Mouse (Mus musculus): ENCODE measurements around the gene Tuba3b.

Gene Tuba3b

DNA sequence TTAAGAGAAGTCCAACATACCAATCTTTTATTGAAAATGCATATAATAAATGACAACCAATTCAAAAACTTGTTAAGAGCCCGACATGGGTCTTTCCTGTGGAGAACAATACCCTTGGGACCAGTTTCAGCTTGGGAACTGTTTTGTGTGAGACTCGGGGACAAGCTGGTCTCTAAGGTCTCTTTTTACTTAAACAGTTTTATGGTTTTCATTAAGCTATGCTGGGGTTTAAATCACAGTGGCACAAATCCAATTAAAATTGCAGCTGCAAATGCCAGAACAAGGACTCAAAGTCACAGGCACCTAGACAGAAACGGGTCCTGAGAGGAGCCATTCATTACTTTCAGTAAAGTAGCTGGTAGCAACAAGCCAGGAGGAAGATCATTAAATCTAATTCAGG is 10.4 kb upstream of the Tuba3b start:
- in situ Hi-C loops (cut with MboI; ENCODE audit: unreplicated experiment in 2 of 2), result no loop called here

DNA sequence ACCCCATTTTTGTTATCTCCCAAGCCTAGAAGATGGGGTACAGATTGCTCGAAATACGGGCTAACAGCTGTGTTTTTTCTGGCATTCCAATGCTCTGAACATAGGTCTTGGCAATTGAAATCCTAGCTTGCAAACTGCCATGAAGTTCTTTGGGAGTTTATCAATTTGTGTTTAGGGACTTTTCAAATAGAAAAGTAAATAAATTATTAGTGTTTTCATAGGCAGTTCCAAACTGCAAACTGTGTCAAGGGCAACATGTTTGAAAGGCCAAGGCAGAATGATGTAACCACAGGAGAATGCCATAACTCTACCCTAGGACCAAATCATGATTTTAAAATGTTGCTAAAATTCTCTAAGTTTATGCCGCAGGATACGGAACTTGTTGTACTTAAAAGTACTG is 7.8 kb upstream of the Tuba3b start:
- in situ Hi-C loops (cut with MboI; ENCODE audit: unreplicated experiment in 2 of 2), result no loop called here

DNA sequence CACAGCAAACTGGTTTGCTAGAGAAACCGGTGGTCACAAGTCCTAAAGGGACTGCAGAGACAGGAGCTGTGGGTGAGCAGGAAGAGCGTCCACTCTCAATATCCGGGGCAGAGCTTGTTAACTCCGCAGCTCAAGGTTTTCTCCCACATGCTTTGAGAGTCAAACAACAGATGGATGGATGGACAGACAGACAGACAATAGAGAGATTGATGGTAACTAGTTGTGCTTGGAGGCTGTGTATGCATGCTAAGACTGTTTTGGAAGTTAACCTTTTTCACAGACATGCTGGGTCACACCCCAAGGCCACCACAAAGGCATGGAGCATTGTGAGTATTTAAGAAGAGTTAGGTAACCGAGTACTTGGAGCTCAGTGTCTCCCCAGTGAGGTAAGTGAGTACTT is 6.9 kb upstream of the Tuba3b start:
- in situ Hi-C loops (cut with MboI; ENCODE audit: unreplicated experiment in 2 of 2), result no loop called here

DNA sequence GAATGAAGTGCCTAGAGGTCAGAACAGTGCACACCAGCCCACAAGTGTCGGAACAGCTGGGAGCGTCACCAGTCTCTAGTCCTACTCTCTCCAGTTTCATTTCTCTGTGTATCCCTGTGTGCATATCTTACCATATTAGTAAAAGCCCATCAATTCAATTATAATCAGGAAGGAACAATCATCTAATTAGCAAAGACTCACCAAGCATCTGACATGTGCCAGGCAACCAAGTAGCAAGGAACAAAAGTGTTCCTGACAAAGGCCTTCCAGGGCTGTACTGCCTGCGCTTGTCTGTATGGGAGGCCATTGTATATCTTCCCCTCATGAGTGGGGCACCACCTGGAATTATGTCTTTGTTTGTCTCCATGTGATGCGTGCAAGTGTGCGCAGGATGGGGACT is 4.7 kb upstream of the Tuba3b start:
- in situ Hi-C loops (cut with MboI; ENCODE audit: unreplicated experiment in 2 of 2), result no loop called here

DNA sequence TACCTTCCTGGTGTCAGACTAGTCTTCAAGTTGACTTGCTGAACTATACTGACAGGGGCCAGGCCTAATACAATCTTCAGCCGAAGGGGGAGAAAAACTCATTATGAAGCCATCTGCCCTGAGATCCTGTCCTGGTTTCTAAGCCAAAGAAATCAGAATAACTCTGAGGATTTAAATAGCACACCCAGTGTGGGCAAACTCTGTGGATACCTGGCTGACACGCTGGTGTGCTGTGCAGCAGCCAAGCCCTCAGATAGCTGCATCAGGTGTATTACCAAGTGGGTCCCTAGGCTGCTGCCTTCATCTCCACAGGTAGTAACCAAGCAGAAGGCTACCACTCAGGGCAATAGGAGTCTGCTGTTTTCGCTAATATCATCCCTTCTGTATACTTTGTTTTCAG is 2.9 kb upstream of the Tuba3b start:
- in situ Hi-C loops (cut with MboI; ENCODE audit: unreplicated experiment in 2 of 2), result no loop called here

DNA sequence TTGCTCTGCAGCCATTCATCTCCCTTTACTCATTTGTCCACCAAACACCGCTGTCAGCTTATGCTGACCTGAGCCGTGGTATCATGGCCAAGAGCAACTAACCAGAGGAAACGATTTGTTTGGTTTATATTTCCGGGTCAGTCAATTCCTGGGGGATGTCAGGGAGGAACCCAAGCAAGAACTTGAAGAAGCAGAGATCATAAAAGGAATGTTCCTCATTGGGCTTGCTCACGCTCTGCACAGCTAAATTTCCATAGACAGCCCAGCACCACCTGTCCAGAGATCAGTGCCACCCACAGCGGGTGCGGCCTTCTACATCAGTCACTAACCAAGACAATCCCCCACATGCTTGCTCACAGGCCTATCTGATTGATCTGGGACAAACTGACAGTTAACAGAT is 1.3 kb upstream of the Tuba3b start, which contains the start of gene Lmntd1:
Gene Lmntd1 (minus strand): TSS at position 101 of the 400 bp plus-strand sequence.
- in situ Hi-C loops (cut with MboI; ENCODE audit: unreplicated experiment in 2 of 2), result no loop called here

DNA sequence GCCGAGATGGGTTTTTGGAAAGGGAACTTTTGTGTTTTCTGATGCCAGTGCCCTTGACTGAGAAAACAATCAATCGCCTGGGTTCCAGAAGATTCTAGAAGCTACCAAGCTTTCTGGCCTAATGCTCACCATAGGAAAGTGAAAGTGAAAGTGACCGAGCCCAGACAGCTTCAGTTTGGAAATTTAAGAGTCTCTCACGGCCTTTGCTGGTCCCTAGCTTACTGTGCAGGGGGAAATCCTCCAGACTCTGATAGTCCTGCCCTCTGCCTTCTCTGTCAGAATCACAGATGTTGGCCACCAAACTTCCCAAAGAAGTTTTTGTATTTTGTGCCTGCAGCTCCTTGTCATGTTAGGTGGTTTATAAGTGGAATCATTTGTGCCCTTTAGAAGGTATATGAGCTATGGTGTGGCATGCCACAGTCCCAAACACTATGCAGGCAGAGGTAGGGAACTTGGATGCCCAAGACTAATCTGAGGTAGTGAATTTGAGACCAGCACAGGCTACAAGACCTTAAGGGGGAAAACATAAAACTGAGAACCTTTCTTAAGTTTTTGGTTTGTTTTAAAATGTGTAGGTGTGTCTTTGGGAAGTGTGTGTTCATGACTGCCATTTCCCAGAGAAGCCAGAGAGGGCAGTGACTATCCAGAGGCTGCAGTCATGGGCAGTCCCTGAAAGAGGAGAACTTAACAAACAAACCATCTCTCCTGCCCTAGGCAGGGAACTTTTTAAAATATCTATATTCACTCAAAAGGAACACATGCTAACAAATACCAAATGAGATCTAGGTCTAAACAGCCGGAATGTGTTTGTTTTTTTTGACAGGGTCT is 1.1 kb downstream of the Tuba3b start:
- in situ Hi-C loops (cut with MboI; ENCODE audit: unreplicated experiment in 2 of 2), result no loop called here

DNA sequence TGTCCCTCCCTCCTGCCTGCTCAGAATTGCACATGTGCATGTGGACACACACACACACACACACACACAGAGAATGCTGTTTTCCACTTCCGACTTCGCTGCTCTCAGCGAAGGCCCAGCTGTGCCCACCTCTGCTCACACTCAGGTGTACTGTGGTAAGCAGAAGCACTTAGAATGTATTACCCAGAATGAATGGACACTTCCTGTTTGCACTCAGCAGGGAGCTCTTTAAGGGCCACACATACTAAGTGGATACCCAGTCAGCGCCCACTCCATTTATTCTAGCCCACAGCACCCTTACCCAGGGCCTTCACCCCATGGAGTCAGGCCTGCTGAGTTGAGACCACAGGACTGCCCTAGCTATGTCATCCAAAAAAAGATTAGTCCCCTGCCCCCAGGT is 7.6 kb downstream of the Tuba3b start:
- in situ Hi-C loops (cut with MboI; ENCODE audit: unreplicated experiment in 2 of 2), result no loop called here

DNA sequence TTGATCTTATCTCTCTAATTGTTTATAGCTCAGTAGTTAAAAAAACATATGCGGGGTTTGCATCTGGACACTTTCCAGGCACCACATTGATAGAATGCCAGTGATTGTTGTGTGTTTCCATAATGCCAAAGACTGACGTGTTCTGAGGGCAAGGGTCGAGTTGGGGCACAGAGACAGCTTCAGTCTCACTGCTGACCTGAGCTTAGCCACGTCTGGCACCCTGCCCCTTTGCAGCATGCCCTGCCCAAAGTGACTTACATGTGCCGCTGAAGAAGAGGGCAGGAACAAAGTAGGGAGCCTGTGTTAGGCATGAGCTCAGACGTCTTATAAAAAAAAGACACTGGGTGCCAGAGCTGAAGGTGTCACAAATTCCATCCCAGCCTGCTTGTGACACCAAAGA is 14.7 kb downstream of the Tuba3b start:
- in situ Hi-C loops (cut with MboI; ENCODE audit: unreplicated experiment in 2 of 2), result no loop called here

DNA sequence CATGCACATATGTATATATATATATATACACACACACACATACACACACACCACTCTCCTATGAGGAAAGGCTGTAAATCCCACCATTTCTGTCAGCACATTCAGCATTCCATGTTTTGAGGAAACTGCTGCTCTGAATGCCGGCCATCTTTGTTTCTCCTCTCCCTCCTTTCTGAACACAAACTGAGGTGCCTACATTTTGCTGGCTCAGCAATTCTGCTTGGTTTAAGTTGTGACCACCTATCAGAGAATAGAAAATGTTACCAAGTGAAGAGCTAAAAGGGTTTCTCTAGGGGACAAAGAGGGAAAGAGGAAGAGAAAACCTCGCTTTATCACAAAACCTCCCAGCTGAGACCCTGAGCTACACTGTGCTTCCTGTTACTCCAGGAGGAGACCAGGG is 18.9 kb downstream of the Tuba3b start:
- in situ Hi-C loops (cut with MboI; ENCODE audit: unreplicated experiment in 2 of 2), result no loop called here

DNA sequence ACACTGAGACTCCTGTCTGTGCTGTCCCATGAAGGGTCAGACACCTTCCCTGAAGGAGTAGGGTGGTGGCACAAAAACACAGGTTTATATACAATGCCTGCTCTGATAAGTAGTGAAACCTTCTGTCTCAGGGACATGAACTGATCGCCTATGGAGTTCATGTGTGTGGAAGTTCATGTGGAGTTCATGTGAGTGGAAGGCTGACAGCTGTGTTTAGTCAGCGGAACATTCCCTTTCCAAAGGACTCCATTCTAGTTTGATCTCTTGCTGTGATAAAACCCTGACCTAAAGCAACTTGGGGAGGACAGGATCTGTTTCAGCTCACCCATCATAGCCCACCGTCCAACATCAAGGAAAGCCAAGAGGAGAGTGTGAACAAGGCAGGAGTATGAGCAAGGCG is 21.1 kb downstream of the Tuba3b start:
- in situ Hi-C loops (cut with MboI; ENCODE audit: unreplicated experiment in 2 of 2), result no loop called here

DNA sequence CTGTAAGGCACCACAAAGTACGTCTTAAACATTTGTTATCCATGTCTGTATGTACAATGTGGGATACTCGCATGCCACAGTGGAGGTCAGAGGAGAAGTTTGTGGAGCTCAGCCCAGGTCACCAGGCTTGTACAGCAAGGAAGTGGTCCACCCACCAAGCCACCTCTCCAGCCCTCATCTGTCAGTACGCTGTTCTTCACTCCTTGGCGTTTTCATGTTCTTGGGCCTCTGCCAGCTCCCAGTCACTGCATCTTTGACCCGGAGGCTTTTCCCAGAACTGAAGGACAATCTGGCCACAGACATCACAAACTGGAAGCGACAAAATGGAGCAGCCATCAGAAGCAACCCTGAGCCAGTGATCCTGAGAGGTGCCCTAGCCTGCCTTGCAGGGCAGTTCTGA is 22.7 kb downstream of the Tuba3b start:
- in situ Hi-C loops (cut with MboI; ENCODE audit: unreplicated experiment in 2 of 2), result no loop called here

DNA sequence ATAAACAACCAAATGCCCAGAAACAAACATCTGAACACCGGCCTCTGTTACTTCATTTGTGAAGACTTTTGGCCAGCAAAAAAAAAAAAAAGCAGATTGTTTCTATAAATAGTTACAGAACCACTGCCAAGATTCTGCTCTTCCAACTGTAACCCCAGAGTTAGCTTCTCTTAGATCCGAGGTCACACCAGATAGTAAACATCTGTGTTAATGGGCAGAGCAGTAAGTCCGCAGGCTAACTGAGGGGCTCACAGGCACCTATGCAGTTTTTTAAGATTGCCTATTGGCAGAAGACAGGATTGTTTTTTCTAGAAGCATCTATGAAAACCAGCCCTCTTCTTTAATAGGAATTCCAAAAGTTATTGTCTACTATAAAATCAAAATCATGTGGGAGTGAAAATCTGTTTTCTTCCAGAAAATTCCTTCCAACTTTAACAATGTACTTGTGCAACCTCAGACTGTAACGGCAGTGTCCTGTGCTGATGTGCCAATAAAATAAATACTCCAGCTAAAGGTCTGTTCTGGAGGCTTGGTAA is 25.5 kb downstream of the Tuba3b start:
- in situ Hi-C loops (cut with MboI; ENCODE audit: unreplicated experiment in 2 of 2), result no loop called here

DNA sequence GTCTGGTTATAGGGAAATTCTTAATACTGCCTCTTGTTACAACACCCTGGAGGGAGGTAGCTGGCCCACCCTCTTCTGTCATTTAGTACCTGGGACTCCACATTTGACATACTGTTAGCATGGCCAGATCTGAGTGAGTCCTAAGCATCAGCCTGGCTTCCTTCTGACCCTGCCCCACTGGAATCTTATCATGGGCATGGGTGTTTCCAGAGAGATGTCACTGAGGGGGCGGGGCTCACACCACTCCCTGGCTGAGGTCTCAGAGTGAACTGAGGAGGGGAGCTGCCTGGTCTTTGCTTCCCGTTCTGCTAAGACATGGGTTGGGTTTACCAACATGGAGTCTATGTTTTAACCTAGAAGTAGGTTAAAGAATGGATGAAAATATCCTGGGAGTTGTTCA is 36.4 kb downstream of the Tuba3b start:
- in situ Hi-C loops (cut with MboI; ENCODE audit: unreplicated experiment in 2 of 2), result no loop called here

DNA sequence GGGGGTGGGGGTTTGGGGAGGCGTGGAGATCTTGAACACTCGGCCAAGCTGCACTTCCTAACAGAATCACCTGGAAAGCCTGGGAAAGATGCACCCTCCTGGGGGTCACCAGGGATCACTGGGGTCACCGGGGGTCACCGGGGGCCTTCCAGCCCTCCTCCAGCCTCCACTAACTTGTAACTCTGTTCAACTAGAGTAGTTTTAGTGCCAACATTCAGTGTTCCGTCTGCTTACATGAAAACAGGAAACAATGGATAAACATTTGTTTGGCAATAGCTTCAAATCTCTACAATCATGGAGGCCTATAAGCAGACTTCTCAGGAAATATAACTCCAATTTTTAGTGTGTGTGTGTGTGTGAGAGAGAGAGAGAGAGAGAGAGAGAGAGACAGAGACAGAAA is 37.4 kb downstream of the Tuba3b start:
- in situ Hi-C loops (cut with MboI; ENCODE audit: unreplicated experiment in 2 of 2), result no loop called here

DNA sequence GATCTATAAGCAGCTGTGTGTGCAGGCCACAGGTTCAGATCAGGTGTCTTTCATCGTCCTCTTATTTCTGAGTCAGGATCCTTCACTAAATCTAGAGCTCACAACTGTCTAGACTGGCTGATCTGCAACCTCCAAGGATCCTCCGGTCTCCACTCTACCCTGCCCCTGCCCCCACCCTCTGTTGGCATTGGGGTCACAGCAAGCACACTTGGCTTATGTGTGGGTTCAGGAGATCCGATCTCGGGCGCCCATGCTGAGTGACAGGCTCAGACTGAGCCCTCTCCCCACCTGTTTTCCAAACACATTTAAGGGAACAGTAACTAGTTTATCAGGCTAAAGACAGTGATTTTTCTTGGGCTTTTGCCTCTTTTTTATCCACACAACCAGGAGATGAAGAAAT is 38.1 kb downstream of the Tuba3b start:
- in situ Hi-C loops (cut with MboI; ENCODE audit: unreplicated experiment in 2 of 2), result no loop called here

DNA sequence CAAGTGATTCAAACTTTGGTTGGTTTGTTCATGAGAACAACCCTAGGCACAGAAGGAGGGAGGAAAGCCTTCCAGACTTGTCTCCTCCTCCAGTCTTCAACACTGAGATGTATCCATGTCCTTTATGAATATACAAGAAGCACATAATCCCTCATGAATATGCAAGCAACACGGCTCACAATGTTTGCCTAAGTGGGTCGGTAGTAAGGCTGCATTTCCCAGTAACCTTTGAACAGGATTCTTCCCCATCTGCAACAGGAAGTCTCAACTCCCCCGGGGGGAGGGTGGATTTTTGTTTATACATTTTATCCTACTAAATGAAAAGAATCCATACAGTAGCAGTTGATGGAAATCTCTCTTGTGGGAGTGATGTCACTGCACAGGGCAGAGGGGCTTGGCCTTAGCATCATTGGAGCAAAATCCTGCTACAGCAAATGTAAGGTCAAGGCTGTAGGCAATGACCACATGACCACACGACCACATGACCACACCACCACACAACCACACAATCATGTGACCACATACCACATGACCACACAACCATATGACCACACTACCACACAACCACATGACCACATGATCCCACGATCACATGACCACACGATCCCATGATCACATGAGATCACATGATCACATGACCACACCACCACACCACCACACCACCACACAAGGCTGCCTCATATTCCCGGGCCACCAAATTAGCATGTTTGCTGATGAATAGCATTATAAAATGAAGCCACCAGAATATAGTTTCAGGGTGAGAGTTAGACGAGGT is 38.7 kb downstream of the Tuba3b start:
- in situ Hi-C loops (cut with MboI; ENCODE audit: unreplicated experiment in 2 of 2), result no loop called here

DNA sequence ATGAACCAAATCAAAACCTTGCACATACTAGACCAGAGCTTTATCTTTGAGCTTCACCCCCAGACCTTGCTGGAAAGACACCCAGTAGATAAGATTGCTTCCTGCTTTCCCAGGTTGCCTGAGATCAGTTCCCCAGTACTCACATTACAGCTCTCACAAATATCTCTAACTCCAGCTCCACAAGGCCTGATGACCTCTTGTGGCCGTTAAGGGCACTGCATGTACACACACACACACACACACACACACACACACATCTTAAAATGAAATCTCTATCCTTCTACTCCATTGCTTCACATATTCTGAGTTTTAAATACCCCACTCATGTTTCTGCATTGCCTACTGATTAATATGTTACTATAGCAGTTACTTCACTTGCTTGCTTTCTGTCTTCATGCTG is 40.1 kb downstream of the Tuba3b start:
- in situ Hi-C loops (cut with MboI; ENCODE audit: unreplicated experiment in 2 of 2), result no loop called here

DNA sequence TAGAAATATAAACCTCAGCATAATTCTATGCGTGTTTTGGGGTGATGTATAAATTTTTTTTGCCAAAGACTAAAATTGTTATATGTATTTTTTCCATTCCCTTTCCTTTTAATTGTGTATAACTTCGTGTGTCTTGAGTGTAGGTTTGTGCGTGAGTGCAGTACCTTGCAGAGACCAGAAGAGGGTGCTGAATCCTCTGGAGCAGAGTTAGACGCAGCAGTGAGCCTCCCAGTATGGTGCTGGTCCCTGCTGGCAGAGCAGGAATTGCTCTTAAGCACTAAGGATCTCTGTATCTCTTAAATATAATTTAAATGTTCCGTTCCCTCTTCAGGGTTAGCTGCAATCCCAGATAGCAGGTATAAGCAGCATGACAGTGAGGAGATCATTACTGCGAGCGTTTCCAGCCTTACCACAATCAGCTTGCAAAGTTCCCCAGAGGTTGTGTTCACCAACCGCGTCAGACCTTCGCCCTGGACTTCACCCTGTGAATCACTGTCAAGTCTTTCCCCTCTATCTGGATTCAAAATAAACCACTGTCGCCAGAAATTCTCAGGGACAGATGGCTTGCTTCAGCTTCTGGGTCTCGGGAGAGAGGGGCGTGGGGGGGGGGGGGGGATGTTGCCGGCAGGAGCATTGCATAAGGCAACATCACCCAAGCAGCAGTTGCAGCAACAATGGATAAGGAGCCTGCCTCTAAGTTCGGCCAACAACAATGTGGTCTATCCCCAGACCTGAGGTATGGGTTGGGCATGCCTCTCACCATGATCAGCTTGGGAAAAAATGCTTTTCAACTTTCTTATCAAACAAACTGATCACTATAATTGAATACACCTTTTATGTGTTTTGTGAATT is 41.4 kb downstream of the Tuba3b start:
- in situ Hi-C loops (cut with MboI; ENCODE audit: unreplicated experiment in 2 of 2), result no loop called here

DNA sequence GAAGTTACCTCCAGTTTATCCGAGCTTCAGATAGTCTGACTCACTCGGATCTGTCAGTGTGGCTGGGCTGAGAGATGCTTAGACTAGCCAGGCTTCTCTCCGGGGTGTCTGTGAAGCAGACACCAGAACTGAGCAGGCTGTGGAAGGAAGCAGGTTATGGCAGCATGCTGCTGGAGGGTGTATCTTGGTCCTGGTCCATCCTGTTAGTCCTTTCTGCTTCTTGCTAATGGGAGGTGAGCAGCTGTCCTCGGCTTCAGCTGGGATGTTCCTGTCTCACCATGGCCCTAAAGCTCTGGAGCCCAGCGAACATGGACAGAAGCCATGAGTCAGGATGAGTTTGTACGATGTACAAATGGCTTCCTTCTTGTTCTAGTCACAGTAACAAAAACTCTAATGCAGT is 43.6 kb downstream of the Tuba3b start:
- in situ Hi-C loops (cut with MboI; ENCODE audit: unreplicated experiment in 2 of 2), result no loop called here

DNA sequence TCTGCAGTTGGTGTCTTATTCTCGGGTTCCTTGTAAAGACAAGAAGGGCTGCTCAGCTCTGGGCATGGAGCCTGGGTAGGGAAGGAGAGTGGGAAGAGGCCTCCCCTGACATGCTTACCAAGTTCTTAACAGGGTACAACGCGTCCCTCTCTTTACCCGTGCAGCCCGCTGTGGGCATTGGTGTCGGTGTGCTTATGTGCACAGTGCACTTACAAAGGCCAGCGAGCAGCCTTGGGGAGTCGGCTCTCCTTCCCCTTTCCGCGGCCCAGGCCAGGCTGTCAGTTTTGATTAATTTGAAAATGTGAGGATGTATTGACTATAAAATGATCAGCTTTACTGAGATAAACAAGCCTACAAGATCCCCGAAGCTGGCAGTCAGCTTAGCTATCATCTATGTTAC is 45.4 kb downstream of the Tuba3b start:
- in situ Hi-C loops (cut with MboI; ENCODE audit: unreplicated experiment in 2 of 2), result no loop called here
